Comparison of ENCODE assay signal across 20 mouse cellular contexts in genomic region chr13:47397726-47398350, GRCm38 (mm10).
DNase-seq lines count a peak whose midpoint lies in the region; ATAC-seq and TF ChIP-seq lines count a peak whose summit lies in the region.
"Had no signal": no experiment of that assay in that cellular context is flagged by ENCODE, and none has a peak within 500 bp of the region (broad histone marks: within the 10 kb centered on the region; RNA-seq: fewer than 3 reads in every experiment).

No protein-coding gene starts in this region.

- no peak overlapping the region for H3K9ac ChIP-seq in embryonic facial prominence, embryonic 14.5 days (ENCODE audit: low read depth, low read length)
- H3K9ac ChIP-seq in forebrain, postnatal 0 days: no peak overlapping the region
- H3K9ac ChIP-seq: limb, embryonic 15.5 days; lung, embryonic 15.5 days; neural tube, embryonic 12.5 days had no signal

- H3K4me1 ChIP-seq in embryonic facial prominence, embryonic 14.5 days (ENCODE audit: control insufficient read depth, insufficient read depth, low read length): no peaks in the 10 kb centered on the region
- no peaks in the 10 kb centered on the region for H3K4me1 ChIP-seq in embryonic facial prominence, embryonic 10.5 days
- no peaks in the 10 kb centered on the region for H3K4me1 ChIP-seq in forebrain, postnatal 0 days (ENCODE audit: insufficient read depth)
- H3K4me1 ChIP-seq: heart, embryonic 10.5 days; limb, embryonic 15.5 days; lung, embryonic 15.5 days; megakaryocyte, embryonic 14.5 days had no signal

- no peak overlapping the region for H3K27ac ChIP-seq in embryonic facial prominence, embryonic 14.5 days (replicated peaks; ENCODE audit: low read depth, low read length)
- H3K27ac ChIP-seq in embryonic facial prominence, embryonic 10.5 days (replicated peaks): no peak overlapping the region
- no peak overlapping the region for H3K27ac ChIP-seq in forebrain, postnatal 0 days (ENCODE audit: low read depth, low read length)
- H3K27ac ChIP-seq: heart, embryonic 10.5 days; limb, embryonic 15.5 days; lung, embryonic 15.5 days; neural tube, embryonic 12.5 days had no signal

- peak; percentile 41 for DNase-seq in embryonic facial prominence, embryonic 14.5 days (ENCODE audit: low spot score)
- no peak for DNase-seq in embryonic facial prominence, embryonic 10.5 days (ENCODE audit: low spot score)
- peak; percentile 30 for DNase-seq in brain, adult 2 months (ENCODE audit: low read depth, low spot score)
- peak; percentile 59 for DNase-seq in forebrain, postnatal 0 days
- DNase-seq in layer of hippocampus, adult 8-10 months (ENCODE audit: low spot score in 2 of 2): peak; percentile 18 to 32
- no peak for DNase-seq in spleen, adult 18-20 months
- no peak for DNase-seq in heart, postnatal 14 days
- no peak for DNase-seq in thymus, postnatal 4 days
- DNase-seq: B cell, adult 2 months; cerebellum, postnatal 36 days; gastrocnemius, postnatal 10 days; heart, postnatal 4 days; right cerebral cortex, postnatal 14 days; thymus, postnatal 25 days had no signal

- intact Hi-C loops in heart, postnatal 14 days (cut with DNase I): no loop called here

- no peak overlapping the region for H3K4me3 ChIP-seq in embryonic facial prominence, embryonic 14.5 days (ENCODE audit: low read depth, low read length)
- H3K4me3 ChIP-seq in embryonic facial prominence, embryonic 10.5 days: no peak overlapping the region
- H3K4me3 ChIP-seq in forebrain, postnatal 0 days (ENCODE audit: low read depth, low read length): no peak overlapping the region
- H3K4me3 ChIP-seq: erythroblast, embryonic 14.5 days; heart, embryonic 10.5 days; limb, embryonic 15.5 days; lung, embryonic 15.5 days; megakaryocyte, embryonic 14.5 days; neural tube, embryonic 12.5 days had no signal

- no peaks in the 10 kb centered on the region for H3K9me3 ChIP-seq in embryonic facial prominence, embryonic 14.5 days (ENCODE audit: control insufficient read depth, low read length)
- no peaks in the 10 kb centered on the region for H3K9me3 ChIP-seq in embryonic facial prominence, embryonic 10.5 days
- H3K9me3 ChIP-seq in forebrain, postnatal 0 days (ENCODE audit: low read length): no peaks in the 10 kb centered on the region
- H3K9me3 ChIP-seq: heart, embryonic 10.5 days; limb, embryonic 15.5 days; lung, embryonic 15.5 days; megakaryocyte, embryonic 14.5 days; neural tube, embryonic 12.5 days had no signal

- H3K4me2 ChIP-seq in embryonic facial prominence, embryonic 14.5 days (ENCODE audit: low read depth, low read length): no peak overlapping the region
- no peak overlapping the region for H3K4me2 ChIP-seq in forebrain, postnatal 0 days (ENCODE audit: low read depth)
- H3K4me2 ChIP-seq: limb, embryonic 15.5 days; lung, embryonic 15.5 days; neural tube, embryonic 12.5 days had no signal

- 75% methylated on average over 8 of the region's 8 CpGs for WGBS in embryonic facial prominence, embryonic 14.5 days
- whole genome bisulfite sequencing in embryonic facial prominence, embryonic 10.5 days: 80% methylated on average over 8 of the region's 8 CpGs
- WGBS in forebrain, postnatal 0 days: 33% methylated on average over 8 of the region's 8 CpGs

- peak; percentile 47; the same call in 1 of the 2 replicates for ATAC-seq in embryonic facial prominence, embryonic 14.5 days (ENCODE audit: low read depth)
- peak; percentile 42; the same call in 1 of the 2 replicates for ATAC-seq in forebrain, postnatal 0 days

- TF ChIP-seq CTCF in forebrain, postnatal 0 days (IDR thresholded peaks at IDR 0.05; ENCODE audit: low read depth): no peak

- H3K27me3 ChIP-seq in embryonic facial prominence, embryonic 14.5 days (replicated peaks; ENCODE audit: control insufficient read depth, insufficient read depth, low read length): no peaks in the 10 kb centered on the region
- no peaks in the 10 kb centered on the region for H3K27me3 ChIP-seq in embryonic facial prominence, embryonic 10.5 days (replicated peaks; ENCODE audit: low read depth, poor library complexity, severe bottlenecking)
- no peaks in the 10 kb centered on the region for H3K27me3 ChIP-seq in forebrain, postnatal 0 days (ENCODE audit: insufficient read depth, low read length)
- H3K27me3 ChIP-seq: limb, embryonic 15.5 days; lung, embryonic 15.5 days; megakaryocyte, embryonic 14.5 days; neural tube, embryonic 12.5 days had no signal

- no peaks in the 10 kb centered on the region for H3K36me3 ChIP-seq in embryonic facial prominence, embryonic 14.5 days (ENCODE audit: control insufficient read depth, insufficient read depth, low read length)
- H3K36me3 ChIP-seq in embryonic facial prominence, embryonic 10.5 days (replicated peaks): no peaks in the 10 kb centered on the region
- H3K36me3 ChIP-seq in forebrain, postnatal 0 days (ENCODE audit: insufficient read depth): no peaks in the 10 kb centered on the region
- H3K36me3 ChIP-seq: heart, embryonic 10.5 days; limb, embryonic 15.5 days; lung, embryonic 15.5 days; neural tube, embryonic 12.5 days had no signal

Comparison
In these comparisons a context has a peak if more than half of its experiments do, and no peak if none do; other contexts are left out.
1. DNase-seq: peak in embryonic facial prominence, embryonic 14.5 days (single experiment), brain, adult 2 months (single experiment), forebrain, postnatal 0 days (single experiment) and layer of hippocampus, adult 8-10 months (2 of 2); none in embryonic facial prominence, embryonic 10.5 days (single experiment), spleen, adult 18-20 months (0 of 2), heart, postnatal 14 days (0 of 2) and thymus, postnatal 4 days (single experiment).